Mouse (Mus musculus) thymus, postnatal 10 days (tissue): Measurements from ENCODE around the gene A330070K13Rik.

Experiments used
- DNase-seq, 2 experiments: peaks; one replicate each; pipeline ENCODE4 v3.0.0; 2021; ENCODE audit warnings: low spot score in 2 of 2

Gene A330070K13Rik

GRCm38 (mm10) chr5:130330801-130331200 is 53.6 kb downstream of the A330070K13Rik start:
- no peak for DNase-seq

GRCm38 (mm10) chr5:130329889-130330288 is 54.5 kb downstream of the A330070K13Rik start:
- DNase-seq, result no peak
